Mouse (Mus musculus) adrenal gland, adult 10 weeks (tissue): ENCODE data around the gene Ogfr. TPM values are rescaled to one million over a fixed set of nuclear protein-coding genes. Genes with fewer than 3 reads are reported as not detected.

Source experiments
- polyA plus RNA-seq: library from polyadenylated mRNA; stranded (reverse); fragments of 350-450 nt; fragmentation: Illumina TruSeq; extraction: RNeasy Lipid Tissue Mini Kit (QIAGEN cat#74804); gene quantifications from one replicate; pipeline ENCODE4 v1.2.3, GENCODE M21; 2014; ENCODE audit warnings: low read depth, low replicate concordance

The Ogfr gene
- polyA plus RNA-seq, result 14.9 TPM

DNA sequence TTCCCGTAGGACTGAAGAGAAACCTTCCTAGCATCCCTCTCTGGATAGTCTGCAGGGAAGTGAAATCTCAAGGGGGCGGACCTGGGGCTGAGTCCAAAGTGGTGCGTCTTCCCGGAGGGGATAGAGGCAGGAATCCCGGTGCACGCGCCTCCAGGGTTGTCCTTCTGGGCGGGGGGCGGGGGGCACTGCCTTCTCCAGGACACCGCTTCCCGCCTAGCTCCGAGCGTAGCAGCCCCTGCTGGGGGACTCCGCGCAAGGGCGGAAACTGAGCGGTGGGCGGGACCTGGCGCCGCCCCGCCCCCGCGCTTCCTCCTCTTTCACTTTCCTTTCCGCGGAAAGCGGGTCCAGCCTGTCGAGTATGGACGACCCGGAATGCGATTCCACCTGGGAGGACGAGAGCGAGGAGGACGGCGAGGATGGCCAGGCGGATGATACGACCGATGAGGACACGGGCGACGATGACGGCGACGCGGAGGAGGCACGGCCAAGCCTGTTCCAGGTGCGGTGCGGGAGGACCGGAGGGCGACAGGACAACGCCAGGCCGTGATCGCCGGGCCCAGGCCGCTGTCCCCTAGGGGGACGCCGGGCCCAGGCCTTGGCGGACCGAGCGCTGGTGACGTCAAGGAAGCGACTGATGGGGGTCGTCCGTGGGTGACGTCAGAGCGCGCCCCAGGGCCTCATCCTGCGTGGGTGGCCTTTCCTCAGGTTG is at the start of gene Ogfr:
Gene Ogfr, plus strand, starts transcription at position 123 of the 709 bp plus-strand sequence.

DNA sequence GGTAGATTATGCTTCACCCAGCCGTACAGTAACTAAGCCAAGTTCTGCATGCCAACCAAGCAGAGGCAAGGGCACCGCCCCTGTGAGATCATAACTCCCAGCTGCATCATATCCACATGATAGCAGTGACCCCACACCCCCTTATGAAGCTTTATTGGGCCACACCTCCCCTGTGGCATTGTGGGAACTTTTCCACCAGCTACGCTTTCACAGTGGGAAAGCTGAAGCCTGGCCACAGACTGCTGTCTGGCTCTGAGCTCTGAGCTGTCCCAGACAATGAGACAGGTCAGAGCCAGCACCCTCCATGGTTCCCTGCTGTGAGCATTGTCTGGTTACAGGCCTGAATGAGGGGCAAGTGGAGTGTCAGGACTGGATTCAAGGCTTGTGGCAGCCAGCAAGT is 8.0 kb upstream of the Ogfr start, which contains the start of gene Mrgbp:
Gene Mrgbp, plus strand, starts transcription at position 303 of the 400 bp plus-strand sequence.

DNA sequence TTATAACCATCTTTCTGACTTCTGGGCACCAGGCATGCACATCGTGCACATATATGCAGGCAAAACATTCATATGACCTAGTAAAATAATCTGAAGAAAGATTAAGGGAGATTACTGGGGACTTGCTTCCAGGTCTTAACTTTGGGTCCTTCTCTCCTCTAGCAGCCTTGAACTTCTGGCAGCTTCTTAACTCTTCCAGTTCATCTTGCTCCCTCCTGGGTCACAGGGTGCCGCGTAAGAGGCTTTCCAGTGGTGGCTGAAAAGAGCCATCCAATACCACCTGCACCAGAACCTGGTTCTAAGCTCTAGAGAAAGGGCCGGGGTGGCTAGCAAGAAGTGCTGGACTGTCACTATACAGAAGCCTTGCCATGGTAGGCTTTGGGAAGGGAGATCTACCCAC is 8.4 kb downstream of the Ogfr start, which contains the start of gene Col9a3:
Gene Col9a3, plus strand, starts transcription at position 301 of the 400 bp plus-strand sequence.

DNA sequence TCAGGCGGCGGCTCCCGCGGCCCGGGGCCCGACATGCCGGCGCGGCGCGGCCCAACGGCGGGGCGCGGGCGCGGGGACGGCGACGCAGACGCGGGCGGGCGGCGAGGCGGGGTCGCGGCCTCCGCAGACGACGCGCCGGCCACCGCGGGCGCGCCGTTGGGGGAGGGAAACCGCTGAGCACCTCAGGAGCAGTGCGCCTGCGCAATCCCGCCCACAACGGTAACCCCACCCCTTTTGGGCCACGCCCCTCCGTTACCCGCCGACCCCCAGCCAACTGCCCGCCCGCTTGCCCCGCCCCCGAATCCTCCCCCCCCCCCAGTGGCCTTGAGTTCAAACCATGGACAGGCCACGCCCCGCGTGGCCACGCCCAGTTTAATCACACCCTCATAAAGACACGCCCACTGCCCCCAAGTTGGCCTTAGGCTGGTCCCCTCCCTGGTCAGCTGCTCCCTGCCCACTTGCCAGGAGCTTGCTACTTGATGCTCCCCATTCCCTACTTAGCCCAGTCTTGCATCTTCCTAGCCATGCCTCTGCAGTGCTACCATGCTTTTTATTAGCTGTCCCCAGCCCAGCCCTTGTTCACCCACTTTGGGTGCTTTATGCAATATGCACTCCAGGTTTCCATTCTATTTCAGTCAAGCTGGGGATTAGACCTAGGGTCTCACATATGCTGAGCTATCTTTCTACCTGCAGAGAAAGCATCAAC is 53.7 kb downstream of the Ogfr start, which contains the start of gene Tcfl5:
Gene Tcfl5, minus strand, starts transcription at position 154 of the 706 bp plus-strand sequence.

Other genes starting within 250 kb of the Ogfr start
- not detected for gene Slco4a1, start 133.0 kb upstream of the Ogfr start, polyA plus RNA-seq
- not detected for gene Ntsr1, start 89.3 kb upstream of the Ogfr start, polyA plus RNA-seq
- 17.7 TPM for gene Mrgbp, start 7.9 kb upstream of the Ogfr start, polyA plus RNA-seq
- not detected for gene Col9a3, start 8.5 kb downstream of the Ogfr start, polyA plus RNA-seq
- gene Tcfl5, start 53.5 kb downstream of the Ogfr start, polyA plus RNA-seq, result not detected
- gene Dido1, start 120.8 kb downstream of the Ogfr start, polyA plus RNA-seq, result 17.3 TPM
- 51.3 TPM for gene Gid8, start 120.9 kb downstream of the Ogfr start, polyA plus RNA-seq
- not detected for gene Slc17a9, start 136.0 kb downstream of the Ogfr start, polyA plus RNA-seq
- not detected for gene Bhlhe23, start 187.7 kb downstream of the Ogfr start, polyA plus RNA-seq